8 mouse cellular contexts compared by ENCODE assay signal in genomic region chr9:121355431-121356141, GRCm38 (mm10). TPM values are rescaled to one million over a fixed set of nuclear protein-coding genes. Genes with fewer than 3 reads are reported as not detected.
A peak's percentile ranks its signal among the peaks of the same experiment; 100 is the strongest.
DNase-seq lines count a peak whose midpoint lies in the region; ATAC-seq and TF ChIP-seq lines count a peak whose summit lies in the region.

No protein-coding gene starts in this region.

- no peak overlapping the region for H3K4me3 ChIP-seq in forebrain, embryonic 10.5 days
- H3K4me3 ChIP-seq in forebrain, embryonic 11.5 days (ENCODE audit: low read depth, low read length) = no peak overlapping the region
- H3K4me3 ChIP-seq in embryonic facial prominence, embryonic 14.5 days (ENCODE audit: low read depth, low read length) = no peak overlapping the region
- H3K4me3 ChIP-seq in heart, embryonic 13.5 days = no peak overlapping the region
- H3K4me3 ChIP-seq in layer of hippocampus, adult 2 months = peak overlapping the region; percentile 27; the same call in 1 of the 2 replicates

- no peaks in the 10 kb centered on the region for H3K27me3 ChIP-seq in forebrain, embryonic 10.5 days (ENCODE audit: poor library complexity, severe bottlenecking)
- H3K27me3 ChIP-seq in forebrain, embryonic 11.5 days (ENCODE audit: control insufficient read depth, insufficient read depth, low read length) = no peaks in the 10 kb centered on the region
- H3K27me3 ChIP-seq in embryonic facial prominence, embryonic 14.5 days (replicated peaks; ENCODE audit: control insufficient read depth, insufficient read depth, low read length) = no peaks in the 10 kb centered on the region
- H3K27me3 ChIP-seq in heart, embryonic 13.5 days (replicated peaks) = no peaks in the 10 kb centered on the region

- no peak for DNase-seq in forebrain, embryonic 10.5 days (ENCODE audit: extremely low spot score, low spot score)
- no peak for DNase-seq in forebrain, embryonic 11.5 days (ENCODE audit: low spot score)
- DNase-seq in embryonic facial prominence, embryonic 14.5 days (ENCODE audit: low spot score) = no peak
- DNase-seq in layer of hippocampus, adult 2 months (ENCODE audit: low spot score in 2 of 2) = peak; percentile 66 to 86
- DNase-seq in lung, postnatal 36 days = peak; percentile 54
- no peak for DNase-seq in spleen, postnatal 4 days (ENCODE audit: low spot score in 2 of 2)
- no peak for DNase-seq in T-cell, adult 2 months (ENCODE audit: low spot score)

- peaks cover 85% of the 10 kb centered on the region for H3K4me1 ChIP-seq in forebrain, embryonic 10.5 days
- H3K4me1 ChIP-seq in forebrain, embryonic 11.5 days (replicated peaks; ENCODE audit: control insufficient read depth, insufficient read depth, low read length) = peaks cover 25% of the 10 kb centered on the region
- peaks cover 50% of the 10 kb centered on the region for H3K4me1 ChIP-seq in embryonic facial prominence, embryonic 14.5 days (ENCODE audit: control insufficient read depth, insufficient read depth, low read length)
- H3K4me1 ChIP-seq in heart, embryonic 13.5 days = peaks cover 86% of the 10 kb centered on the region

- H3K27ac ChIP-seq in forebrain, embryonic 10.5 days = peak overlapping the region; percentile 66
- H3K27ac ChIP-seq in forebrain, embryonic 11.5 days (ENCODE audit: low read depth, low read length) = no peak overlapping the region
- H3K27ac ChIP-seq in embryonic facial prominence, embryonic 14.5 days (replicated peaks; ENCODE audit: low read depth, low read length) = peak overlapping the region; percentile 89
- peak overlapping the region; percentile 93 for H3K27ac ChIP-seq in heart, embryonic 13.5 days (replicated peaks)
- H3K27ac ChIP-seq in layer of hippocampus, adult 2 months = peak overlapping the region; percentile 95

- WGBS in forebrain, embryonic 10.5 days = 81% methylated on average over 9 of the region's 9 CpGs
- 76% methylated on average over 9 of the region's 9 CpGs for WGBS in forebrain, embryonic 11.5 days
- 59% methylated on average over 9 of the region's 9 CpGs for WGBS in embryonic facial prominence, embryonic 14.5 days
- WGBS in heart, embryonic 13.5 days = 41% methylated on average over 9 of the region's 9 CpGs

- H3K36me3 ChIP-seq in forebrain, embryonic 10.5 days (replicated peaks) = peaks cover 9% of the 10 kb centered on the region; the same call in 1 of the 2 replicates
- no peaks in the 10 kb centered on the region for H3K36me3 ChIP-seq in forebrain, embryonic 11.5 days (ENCODE audit: control insufficient read depth, insufficient read depth, low read length)
- no peaks in the 10 kb centered on the region for H3K36me3 ChIP-seq in embryonic facial prominence, embryonic 14.5 days (ENCODE audit: control insufficient read depth, insufficient read depth, low read length)
- no peaks in the 10 kb centered on the region for H3K36me3 ChIP-seq in heart, embryonic 13.5 days

- no peak overlapping the region for H3K4me2 ChIP-seq in forebrain, embryonic 11.5 days (ENCODE audit: low read depth, low read length, severe bottlenecking)
- H3K4me2 ChIP-seq in embryonic facial prominence, embryonic 14.5 days (ENCODE audit: low read depth, low read length) = peak overlapping the region; percentile 23; the same call in 1 of the 2 replicates
- H3K4me2 ChIP-seq in heart, embryonic 13.5 days = peak overlapping the region; percentile 45

- ATAC-seq in forebrain, embryonic 11.5 days (replicated peaks; ENCODE audit: low FRiP score) = no peak
- ATAC-seq in embryonic facial prominence, embryonic 14.5 days (ENCODE audit: low read depth) = peak; percentile 45; the same call in 1 of the 2 replicates
- ATAC-seq in heart, embryonic 13.5 days (ENCODE audit: extremely low read depth, insufficient number of reproducible peaks, low FRiP score, low TSS enrichment) = no peak

- no peaks in the 10 kb centered on the region for H3K9me3 ChIP-seq in forebrain, embryonic 10.5 days
- no peaks in the 10 kb centered on the region for H3K9me3 ChIP-seq in forebrain, embryonic 11.5 days (ENCODE audit: control insufficient read depth, low read length)
- no peaks in the 10 kb centered on the region for H3K9me3 ChIP-seq in embryonic facial prominence, embryonic 14.5 days (ENCODE audit: control insufficient read depth, low read length)
- H3K9me3 ChIP-seq in heart, embryonic 13.5 days = no peaks in the 10 kb centered on the region

- no peak overlapping the region for H3K9ac ChIP-seq in forebrain, embryonic 11.5 days (ENCODE audit: low read length)
- H3K9ac ChIP-seq in embryonic facial prominence, embryonic 14.5 days (ENCODE audit: low read depth, low read length) = peak overlapping the region; percentile 32
- peak overlapping the region; percentile 76 for H3K9ac ChIP-seq in heart, embryonic 13.5 days

- TF ChIP-seq CTCF in layer of hippocampus, adult 2 months (conservative IDR thresholded peaks at IDR 0.05) = peak; percentile 38

RNA-seq across cellular contexts. Expression of gene Trak1, which starts 58.3 kb away (rescaled TPM):
- 24.7 and 27.4 TPM in 2 replicates for polyA plus RNA-seq in forebrain, embryonic 10.5 days (2016; fragmentation: Nextera tagmentation; extraction: Ambion mirVana)
- polyA plus RNA-seq in forebrain, embryonic 11.5 days (2014; fragmentation: Nextera tagmentation; extraction: Ambion mirVana) = 33.5 and 36.4 TPM in 2 replicates
- 20.4 and 28.3 TPM in 2 replicates for polyA plus RNA-seq in embryonic facial prominence, embryonic 14.5 days (2014; fragmentation: Nextera tagmentation; extraction: Ambion mirVana)
- 30.4 and 32.2 TPM in 2 replicates for polyA plus RNA-seq in heart, embryonic 13.5 days (2015; fragmentation: Nextera tagmentation; extraction: Ambion mirVana)
- total RNA-seq in layer of hippocampus, adult 2 months (2021) = 100 to 1,000 TPM; 255 to 260 TPM

Comparison
In these comparisons a context has a peak if more than half of its experiments do, and no peak if none do; other contexts are left out.
1. DNase-seq: peak in layer of hippocampus, adult 2 months (2 of 2) and lung, postnatal 36 days (single experiment); none in forebrain, embryonic 10.5 days (single experiment), forebrain, embryonic 11.5 days (single experiment), embryonic facial prominence, embryonic 14.5 days (single experiment), spleen, postnatal 4 days (0 of 2) and T-cell, adult 2 months (single experiment).